Mouse (Mus musculus) heart, embryonic 12.5 days (tissue): Measurements from ENCODE around the gene Sec62. TPM values are rescaled to one million over a fixed set of nuclear protein-coding genes. Genes with fewer than 3 reads are reported as not detected.

Experiments used
- ATAC-seq: fragments of 200-750 bp; cut with Nextera tagmentation; 2 replicates; pipeline ENCODE4 v1.8.0; 2017; ENCODE audit warnings: moderate TSS enrichment, moderate library complexity; ENCODE audit not compliant: insufficient number of reproducible peaks, low FRiP score
- H3K27ac ChIP-seq: fragments of 300-500 bp; sonication (generic); 2 replicates; pipeline ENCODE4 v1.5.1; 2016; ENCODE audit warnings: mild to moderate bottlenecking, moderate library complexity; ENCODE audit not compliant: poor library complexity, severe bottlenecking
- H3K27me3 ChIP-seq: fragments of 300-500 bp; sonication (generic); replicated peaks from 2 replicates; pipeline ENCODE4 v1.6.1; 2016; ENCODE audit warnings: mild to moderate bottlenecking, moderate library complexity
- H3K36me3 ChIP-seq: fragments of 300-500 bp; sonication (generic); 2 replicates; pipeline ENCODE4 v1.6.1; 2016; ENCODE audit warnings: mild to moderate bottlenecking, moderate library complexity
- H3K4me1 ChIP-seq: fragments of 300-500 bp; sonication (generic); replicated peaks from 2 replicates; pipeline ENCODE4 v1.6.1; 2016; ENCODE audit warnings: mild to moderate bottlenecking
- H3K4me2 ChIP-seq: fragments of 300-500 bp; sonication (generic); 2 replicates; pipeline ENCODE4 v1.6.1; 2016; ENCODE audit warnings: mild to moderate bottlenecking, moderate library complexity
- H3K4me3 ChIP-seq: fragments of 300-500 bp; sonication (generic); 2 replicates; pipeline ENCODE4 v1.5.1; 2016; ENCODE audit warnings: mild to moderate bottlenecking
- H3K9ac ChIP-seq: fragments of 300-500 bp; sonication (generic); 2 replicates; pipeline ENCODE4 v1.6.1; 2016; ENCODE audit warnings: mild to moderate bottlenecking, moderate library complexity
- H3K9me3 ChIP-seq: fragments of 300-500 bp; sonication (generic); replicated peaks from 2 replicates; pipeline ENCODE4 v1.6.1; 2016; ENCODE audit warnings: mild to moderate bottlenecking, moderate library complexity
- WGBS: fragments of 180-500 bp; shearing (Covaris S2); methylation state at CpG from one replicate; pipeline ENCODE4 v1.1.7; 2016; 5-methylcytosine and 5-hydroxymethylcytosine counted together
- polyA plus RNA-seq: library from polyadenylated mRNA; unstranded; fragments of >200 nt; fragmentation: Nextera tagmentation; extraction: Ambion mirVana; gene quantifications from 2 replicates; pipeline ENCODE4 v1.2.1, GENCODE M21; 2016

The Sec62 gene
- polyA plus RNA-seq, 1 experiment from 2014 or later, result 78.7 TPM

DNA sequence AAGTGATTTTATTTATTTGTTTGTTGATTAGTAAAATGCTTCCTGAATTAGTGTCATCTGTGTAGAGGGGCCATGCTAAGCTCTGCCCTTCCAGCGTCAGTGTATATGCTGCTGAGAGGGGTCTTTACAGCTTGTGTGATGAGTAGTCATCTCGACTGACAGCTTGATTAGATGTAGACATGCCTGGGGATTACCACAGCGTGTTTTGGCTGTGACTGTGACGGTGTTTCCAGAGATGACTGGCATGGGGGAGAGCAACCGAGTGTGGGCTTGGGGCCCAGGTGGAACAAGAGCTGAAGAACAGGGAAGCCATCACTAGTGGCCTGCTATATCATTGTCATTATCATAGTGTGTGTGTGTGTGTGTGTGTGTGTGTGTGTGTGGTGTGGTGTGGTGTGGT lies 76.0 kb downstream of the Sec62 start:
- ATAC-seq, result no peak
- H3K27ac ChIP-seq, result no peak overlapping the region
- H3K4me1 ChIP-seq, result peaks cover 7% of the 10 kb centered on the region
- H3K27me3 ChIP-seq, result no peaks in the 10 kb centered on the region
- H3K4me2 ChIP-seq, result no peak overlapping the region
- H3K4me3 ChIP-seq, result no peak overlapping the region
- 58% methylated on average over 5 of the region's 5 CpGs for WGBS
- no peaks in the 10 kb centered on the region for H3K9me3 ChIP-seq
- no peaks in the 10 kb centered on the region for H3K36me3 ChIP-seq
- no peak overlapping the region for H3K9ac ChIP-seq

DNA sequence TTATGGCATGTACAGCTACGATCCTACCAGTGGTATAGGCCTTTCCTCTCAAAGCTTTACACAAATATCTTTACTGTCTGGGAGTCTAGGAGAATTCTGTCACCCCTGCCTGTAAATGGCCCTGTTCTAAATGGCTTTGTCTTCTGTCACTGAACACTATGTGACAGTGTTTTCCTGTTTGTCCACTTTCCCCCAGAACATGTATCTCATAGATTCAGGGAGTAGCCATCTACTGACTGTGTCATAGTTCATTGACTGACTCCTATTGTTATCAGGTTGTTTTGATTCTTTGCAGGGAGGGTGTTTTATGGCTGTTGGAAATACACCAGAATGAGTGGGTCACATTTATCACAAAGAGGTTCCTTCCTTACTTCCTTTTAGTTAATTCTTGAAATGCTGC lies 77.3 kb downstream of the Sec62 start:
- Histone ChIP-seq H3K27me3 (no peaks in the 10 kb centered on the region), H3K36me3 (no peaks in the 10 kb centered on the region), H3K4me2 (no peak overlapping the region), H3K4me1 (peaks cover 7% of the 10 kb centered on the region), H3K9me3 (no peaks in the 10 kb centered on the region), H3K9ac (no peak overlapping the region), H3K4me3 (no peak overlapping the region), H3K27ac (no peak overlapping the region)
- ATAC-seq, result no peak
- WGBS, result 64% methylated on average over 1 of the region's 1 CpGs

Other genes with a start within 250 kb of the Sec62 start
- 38.7 and 43.8 TPM in 2 replicates for gene Mecom, start 244.9 kb upstream of the Sec62 start, polyA plus RNA-seq
- gene Actrt3, start 192.9 kb upstream of the Sec62 start, polyA plus RNA-seq, result not detected in 2 replicates
- gene Mynn, start 190.8 kb upstream of the Sec62 start, polyA plus RNA-seq, result 23.2 and 25.0 TPM in 2 replicates
- gene Lrriq4, start 148.4 kb upstream of the Sec62 start, polyA plus RNA-seq, result 0.15 TPM in 1 of 2 replicates, not detected in the other
- gene Lrrc34, start 145.0 kb upstream of the Sec62 start, polyA plus RNA-seq, result 0.49 and 0.62 TPM in 2 replicates
- not detected in 2 replicates for gene Lrrc31, start 93.0 kb upstream of the Sec62 start, polyA plus RNA-seq
- gene Samd7, start 46.6 kb upstream of the Sec62 start, polyA plus RNA-seq, result not detected in 2 replicates
- 0.68 and 0.95 TPM in 2 replicates for gene Gpr160, start 63.1 kb downstream of the Sec62 start, polyA plus RNA-seq
- gene Phc3, start 176.5 kb downstream of the Sec62 start, polyA plus RNA-seq, result 5.5 and 7.1 TPM in 2 replicates
- gene Prkci, start 202.9 kb downstream of the Sec62 start, polyA plus RNA-seq, result 26.9 and 28.9 TPM in 2 replicates